Mouse (Mus musculus) heart, adult 2 months (tissue): Measurements from ENCODE around the gene Il2ra.

ENCODE experiments used
- CTCF ChIP-seq: fragments of 200-600 bp; IDR thresholded peaks from 2 replicates; pipeline ENCODE4 v1.8.1; 2022; ENCODE audit warnings: antibody characterized with exemption, mild to moderate bottlenecking, moderate library complexity
- EP300 ChIP-seq: fragments of 200-500 bp; IDR thresholded peaks from 2 replicates; pipeline ENCODE4 v1.6.1; 2011; ENCODE audit warnings: low read depth, low read length, control low read depth; ENCODE audit not compliant: insufficient read depth

DNA sequence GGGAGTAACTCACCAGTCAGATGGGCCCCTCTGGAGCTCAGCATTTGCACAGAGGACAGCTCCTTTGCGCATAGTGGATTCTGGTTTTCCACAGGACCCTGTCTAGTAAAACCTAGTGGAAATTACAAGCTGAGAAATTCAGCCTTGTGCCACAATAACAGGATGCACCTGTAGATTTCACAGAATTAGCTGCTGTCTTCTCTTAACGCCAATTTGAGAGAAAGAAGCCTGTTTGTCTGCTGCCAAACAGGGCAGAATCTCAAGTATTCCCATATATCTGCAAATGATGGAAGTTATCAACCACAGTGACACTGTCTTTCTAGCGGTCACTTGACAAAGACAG lies 6.5 kb upstream of the Il2ra start:
- TF ChIP-seq CTCF = no peak
- TF ChIP-seq EP300 = no peak
